Mouse (Mus musculus): Measurements from ENCODE around the gene Ces4a.
A peak's percentile ranks its signal among the peaks of the same experiment; 100 is the strongest.
"Not testable (repeated sequence)": the region's sequence is repeated elsewhere in the genome, so short reads cannot be mapped to it uniquely, and the experiment has no call there.

Gene Ces4a

DNA sequence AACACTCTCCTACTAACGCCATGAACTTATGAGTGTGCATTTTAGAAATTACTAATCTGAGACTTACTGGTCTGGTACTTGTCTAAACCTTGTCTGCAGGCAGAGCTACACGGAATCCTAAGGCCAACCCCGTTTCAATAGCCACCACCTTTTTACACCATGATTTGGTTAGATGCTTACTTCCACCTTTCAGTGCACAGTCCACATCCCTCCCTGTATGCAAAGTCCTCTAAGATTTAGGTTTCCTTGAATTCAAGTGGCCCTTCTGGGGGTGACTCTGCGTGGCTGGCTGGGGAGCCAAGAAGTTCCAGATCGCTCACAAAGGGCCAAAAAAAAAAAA, 38.4 kb downstream of the Ces4a start:
- no peak for DNase-seq

DNA sequence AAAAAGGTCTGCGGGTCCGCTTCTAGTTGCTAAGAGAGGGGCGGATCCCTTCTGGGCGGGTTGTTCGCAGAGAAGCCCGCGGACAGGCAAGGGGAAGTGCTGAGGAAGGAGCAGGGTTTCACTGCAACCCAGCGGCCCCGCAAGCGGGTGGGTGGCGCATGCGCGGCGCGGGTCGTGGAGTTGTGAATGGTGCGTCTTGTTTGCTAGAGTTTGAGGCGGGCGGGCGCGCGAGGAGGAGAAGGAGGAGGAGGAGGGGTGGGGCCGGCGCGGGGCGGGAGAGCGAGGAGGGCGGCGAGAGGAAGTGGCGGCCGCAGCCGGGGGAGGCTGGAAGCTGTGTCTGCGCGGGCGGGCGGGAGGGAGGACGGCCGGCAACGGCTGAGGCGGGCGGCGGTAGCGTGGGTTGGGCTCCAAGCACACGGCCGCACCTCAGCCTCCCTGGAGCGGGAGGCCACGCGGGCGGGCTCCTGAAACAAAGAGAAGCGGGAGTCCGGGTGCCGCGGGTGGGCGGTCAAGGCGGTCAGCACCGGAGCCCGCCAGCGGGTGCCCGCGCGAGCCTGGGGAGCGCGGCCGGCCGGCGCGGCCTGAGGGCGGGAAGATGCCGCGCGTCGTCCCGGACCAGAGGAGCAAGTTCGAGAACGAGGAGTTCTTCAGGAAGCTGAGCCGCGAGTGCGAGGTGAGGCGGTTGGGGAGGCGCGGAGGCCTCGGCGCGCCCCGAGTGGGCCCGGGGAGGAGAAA, 38.9 kb downstream of the Ces4a start, which contains the start of gene Cbfb:
Cbfb (plus strand) TSS at position 294 of the 735 bp plus-strand sequence.
- DNase-seq: peak; percentile 97

DNA sequence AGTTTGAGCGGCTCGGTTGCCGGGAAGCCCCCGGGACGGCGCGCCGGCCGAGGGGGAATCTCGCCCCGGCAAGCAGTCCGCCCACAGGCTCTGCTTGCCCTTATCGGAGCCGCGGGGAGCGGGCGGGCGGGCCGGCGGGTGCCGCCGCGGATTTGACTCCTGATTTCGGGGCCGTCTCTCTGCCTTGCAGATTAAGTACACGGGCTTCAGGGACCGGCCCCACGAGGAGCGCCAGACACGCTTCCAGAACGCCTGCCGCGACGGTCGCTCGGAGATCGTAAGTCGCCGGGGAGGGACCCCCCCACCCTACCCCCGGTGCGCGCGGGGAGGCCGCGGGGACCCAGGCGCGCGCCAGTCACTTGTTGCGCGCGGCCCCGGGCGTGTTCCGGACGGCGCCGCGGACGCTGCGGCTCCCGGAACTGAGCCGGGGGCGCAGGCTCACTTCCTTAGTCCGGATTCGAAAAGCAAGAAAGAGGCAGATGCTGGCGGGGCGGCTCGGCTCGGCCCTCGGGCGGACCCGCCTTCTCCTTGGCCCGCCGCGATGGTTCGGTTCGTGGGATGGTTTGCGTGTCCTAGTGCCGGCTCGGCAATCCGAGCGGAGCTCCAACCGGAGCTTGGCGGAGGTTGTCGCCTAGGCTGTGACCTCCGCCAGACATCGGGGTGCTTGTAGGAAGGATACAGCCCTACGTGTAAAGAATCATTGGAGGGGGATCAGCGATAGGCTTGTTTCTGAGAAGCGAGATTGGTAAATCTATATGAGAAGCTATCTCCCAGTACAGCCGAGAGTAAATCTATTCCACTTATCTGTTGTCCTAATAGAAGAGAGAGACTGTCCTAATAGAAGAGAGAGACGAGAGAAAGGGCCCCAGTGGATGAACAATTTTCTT, 39.8 kb downstream of the Ces4a start:
- DNase-seq: peak; percentile 68 to 70

DNA sequence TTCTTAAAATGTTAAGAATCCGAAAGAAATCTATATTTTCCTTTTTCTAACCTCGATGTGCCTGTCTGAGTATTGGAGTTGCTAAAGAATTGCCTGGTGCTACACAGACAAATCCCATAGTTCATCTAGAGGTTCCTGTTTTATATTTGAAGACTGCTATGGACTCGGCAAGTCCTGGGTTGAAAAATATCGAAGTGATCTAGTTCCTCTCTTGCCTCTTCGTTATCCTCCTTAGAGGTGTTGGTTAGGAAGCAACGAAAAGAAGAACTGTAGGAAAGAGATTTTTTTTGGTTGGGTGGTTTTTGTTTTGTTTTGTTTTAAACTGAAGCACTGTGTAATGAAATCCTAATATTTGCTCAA, 40.4 kb downstream of the Ces4a start:
- no peak for DNase-seq

DNA sequence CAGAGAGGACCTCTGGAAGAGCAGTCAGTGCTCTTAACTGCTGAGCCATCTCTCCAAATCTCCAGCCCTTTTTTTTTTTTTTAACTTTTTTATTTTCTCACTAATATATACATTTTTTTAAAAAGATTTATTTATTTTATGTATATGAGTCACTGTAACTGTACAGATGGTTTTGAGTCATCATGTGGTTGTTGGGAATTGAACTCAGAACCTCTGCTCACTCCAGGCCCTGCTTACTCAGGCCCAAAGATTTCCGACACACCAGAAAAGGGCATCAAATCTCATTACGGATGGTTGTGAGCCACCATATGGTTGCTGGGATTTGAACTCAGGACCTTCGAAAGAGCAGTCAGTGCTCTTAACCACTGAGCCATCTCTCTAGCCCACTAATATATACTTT, 43.7 kb downstream of the Ces4a start:
- not testable (repeated sequence) for DNase-seq

DNA sequence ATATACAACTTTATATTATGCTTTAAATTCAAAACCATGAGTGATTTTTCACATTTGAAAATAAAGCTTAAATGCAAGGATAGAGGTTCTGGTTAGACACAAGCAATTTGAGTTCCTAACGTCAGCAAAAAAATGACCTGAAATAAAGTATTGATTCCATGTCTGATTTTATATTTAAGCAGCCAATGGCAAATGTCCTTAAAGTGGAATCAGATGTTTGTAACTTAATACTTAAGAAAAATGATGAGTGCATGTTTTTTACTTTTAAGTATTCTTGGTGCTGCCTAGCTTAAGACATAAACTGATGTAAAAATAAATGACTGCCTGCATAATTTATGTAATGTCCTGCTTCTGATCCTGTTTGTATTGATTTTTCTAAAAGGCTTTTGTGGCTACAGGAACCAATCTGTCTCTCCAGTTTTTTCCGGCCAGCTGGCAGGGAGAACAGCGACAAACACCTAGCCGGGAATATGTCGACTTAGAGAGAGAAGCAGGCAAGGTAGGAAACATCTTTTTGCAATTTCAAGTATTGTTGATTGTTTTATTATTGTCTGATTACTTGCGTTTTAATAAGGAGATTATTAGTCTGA, 46.7 kb downstream of the Ces4a start:
- DNase-seq: no peak

DNA sequence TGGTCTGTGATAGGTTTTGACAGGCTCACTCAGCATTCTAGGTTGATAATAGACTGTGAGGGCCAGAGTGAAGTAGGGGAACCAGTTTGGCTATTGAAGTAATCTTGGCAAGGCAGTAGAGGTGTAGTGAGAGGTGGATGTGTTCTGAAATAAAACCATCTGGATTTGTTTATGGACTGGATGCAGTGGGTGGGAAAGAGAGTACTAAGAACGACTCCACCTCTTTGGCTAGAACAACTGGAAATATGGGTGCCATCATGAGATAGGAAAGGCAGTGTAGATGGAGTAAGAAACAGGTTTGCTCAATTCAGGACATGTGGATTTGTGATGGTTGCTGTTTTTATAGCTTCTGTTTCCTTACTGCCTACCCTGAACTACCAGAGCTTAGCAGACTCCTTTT, 50.6 kb downstream of the Ces4a start:
- no peak for DNase-seq

DNA sequence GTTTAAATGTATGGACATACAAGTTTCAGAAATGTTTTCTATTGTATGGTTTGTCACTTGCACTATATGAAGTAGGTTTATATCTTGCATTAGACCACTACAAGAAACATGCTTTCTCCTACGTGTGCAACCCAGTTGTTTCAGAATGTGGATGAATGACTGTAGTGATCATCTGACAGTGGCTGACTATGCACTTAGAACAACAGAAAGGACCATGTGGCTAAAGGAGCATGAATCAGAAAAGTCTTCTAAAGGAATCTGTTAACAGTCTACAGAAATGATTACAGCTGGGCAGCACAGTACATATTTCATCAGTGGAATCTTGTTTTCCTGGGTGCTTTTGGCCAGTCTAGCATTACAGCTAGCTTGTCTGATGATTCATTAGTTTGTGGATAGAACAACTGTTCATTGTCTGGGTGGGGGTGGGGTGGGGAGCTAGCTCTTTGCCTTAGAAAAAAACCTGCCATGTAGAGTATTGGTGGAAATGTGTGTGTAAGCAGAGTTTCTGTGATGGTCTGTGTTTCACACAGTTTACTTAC, 54.9 kb downstream of the Ces4a start:
- DNase-seq: no peak

DNA sequence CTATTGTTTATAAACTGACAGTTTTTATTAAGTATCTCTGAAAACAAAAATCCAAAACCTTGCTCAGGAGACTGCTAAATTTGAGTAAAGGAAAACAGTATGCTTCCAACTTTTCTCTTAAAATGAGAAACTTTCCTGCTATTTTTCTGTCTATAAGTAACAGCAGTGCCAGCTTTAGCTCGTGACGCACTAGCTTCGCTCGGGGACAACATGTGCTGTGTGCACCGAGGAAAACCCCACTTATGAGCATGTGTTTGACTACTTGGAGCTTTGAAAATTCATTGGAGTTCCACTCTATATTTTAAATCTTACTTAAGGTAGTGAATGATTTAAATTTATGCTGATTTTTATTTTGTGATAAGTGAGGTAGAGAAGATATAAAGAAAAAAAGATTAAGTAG, 60.6 kb downstream of the Ces4a start:
- DNase-seq: no peak

All from B cell, adult 2 months (primary cell).